Mouse (Mus musculus) cortical plate, adult 2 months (tissue): ENCODE results near the gene Ptprc.

ENCODE experiments used
- CTCF ChIP-seq: fragments of 200-500 bp; IDR thresholded peaks from 2 replicates; pipeline ENCODE4 v1.5.1; 2011; ENCODE audit warnings: mild to moderate bottlenecking, control low read depth, low read length; ENCODE audit not compliant: insufficient read depth; ENCODE audit errors: extremely low read depth
- POLR2A ChIP-seq: fragments of 200-500 bp; IDR thresholded peaks from 2 replicates; pipeline ENCODE4 v1.6.1; 2011; ENCODE audit warnings: mild to moderate bottlenecking, low read length, control low read depth; ENCODE audit not compliant: insufficient read depth; ENCODE audit errors: extremely low read depth

- TF ChIP-seq POLR2A (no peak), CTCF (no peak)
Measured at GRCm38 (mm10) chr1:138174143-138174542, 1.4 kb downstream of the Ptprc start.
